Mouse (Mus musculus): Measurements from ENCODE around the gene Xylt1. TPM values are rescaled to one million over a fixed set of nuclear protein-coding genes. Genes with fewer than 3 reads are reported as not detected.

The Xylt1 gene
- polyA plus RNA-seq, 1 experiment from 2014 or later: 1.6 TPM

GRCm38 (mm10) chr7:117420836-117421566 lies 40.2 kb downstream of the Xylt1 start:
- no peak overlapping the region for H3K9ac ChIP-seq (ENCODE audit: low read length)
- H3K27ac ChIP-seq (ENCODE audit: low read depth): no peak overlapping the region
- H3K9me3 ChIP-seq (ENCODE audit: control insufficient read depth, low read length): no peaks in the 10 kb centered on the region
- 55% methylated on average over 11 of the region's 11 CpGs for WGBS
- H3K36me3 ChIP-seq (ENCODE audit: control insufficient read depth, insufficient read depth, low read length): no peaks in the 10 kb centered on the region
- peaks cover 3% of the 10 kb centered on the region; the same call in 1 of the 2 replicates for H3K4me1 ChIP-seq (replicated peaks; ENCODE audit: control insufficient read depth, insufficient read depth, low read length)
- H3K4me3 ChIP-seq (ENCODE audit: low read depth, low read length): no peak overlapping the region
- H3K4me2 ChIP-seq (ENCODE audit: low read length): no peak overlapping the region
- DNase-seq (ENCODE audit: low spot score) (no peak), ATAC-seq (replicated peaks; ENCODE audit: low FRiP score, low TSS enrichment, low read depth) (no peak)
- H3K27me3 ChIP-seq (replicated peaks; ENCODE audit: control insufficient read depth, insufficient read depth, low read length): no peaks in the 10 kb centered on the region

GRCm38 (mm10) chr7:117424841-117425240 lies 44.1 kb downstream of the Xylt1 start:
- H3K9ac ChIP-seq (ENCODE audit: low read length): no peak overlapping the region
- ATAC-seq (replicated peaks; ENCODE audit: low FRiP score, low TSS enrichment, low read depth) (no peak), DNase-seq (ENCODE audit: low spot score) (no peak)
- no peak overlapping the region for H3K4me3 ChIP-seq (ENCODE audit: low read depth, low read length)
- H3K9me3 ChIP-seq (ENCODE audit: control insufficient read depth, low read length): no peaks in the 10 kb centered on the region
- peaks cover 8% of the 10 kb centered on the region for H3K4me1 ChIP-seq (replicated peaks; ENCODE audit: control insufficient read depth, insufficient read depth, low read length)
- 82% methylated on average over 4 of the region's 4 CpGs for WGBS
- no peak overlapping the region for H3K27ac ChIP-seq (ENCODE audit: low read depth)
- no peaks in the 10 kb centered on the region for H3K36me3 ChIP-seq (ENCODE audit: control insufficient read depth, insufficient read depth, low read length)
- no peaks in the 10 kb centered on the region for H3K27me3 ChIP-seq (replicated peaks; ENCODE audit: control insufficient read depth, insufficient read depth, low read length)
- H3K4me2 ChIP-seq (ENCODE audit: low read length): no peak overlapping the region

GRCm38 (mm10) chr7:117426366-117426765 lies 45.6 kb downstream of the Xylt1 start:
- H3K27me3 ChIP-seq (replicated peaks; ENCODE audit: control insufficient read depth, insufficient read depth, low read length): no peaks in the 10 kb centered on the region
- no peak overlapping the region for H3K4me2 ChIP-seq (ENCODE audit: low read length)
- ATAC-seq (replicated peaks; ENCODE audit: low FRiP score, low TSS enrichment, low read depth) (no peak), DNase-seq (ENCODE audit: low spot score) (no peak)
- no peaks in the 10 kb centered on the region for H3K36me3 ChIP-seq (ENCODE audit: control insufficient read depth, insufficient read depth, low read length)
- no peak overlapping the region for H3K4me3 ChIP-seq (ENCODE audit: low read depth, low read length)
- whole genome bisulfite sequencing: 59% methylated on average over 4 of the region's 4 CpGs
- H3K27ac ChIP-seq (ENCODE audit: low read depth): no peak overlapping the region
- peaks cover 8% of the 10 kb centered on the region; the same call in 1 of the 2 replicates for H3K4me1 ChIP-seq (replicated peaks; ENCODE audit: control insufficient read depth, insufficient read depth, low read length)
- H3K9ac ChIP-seq (ENCODE audit: low read length): no peak overlapping the region
- H3K9me3 ChIP-seq (ENCODE audit: control insufficient read depth, low read length): no peaks in the 10 kb centered on the region

GRCm38 (mm10) chr7:117428690-117429224 lies 48.0 kb downstream of the Xylt1 start:
- H3K4me1 ChIP-seq (replicated peaks; ENCODE audit: control insufficient read depth, insufficient read depth, low read length): peaks cover 8% of the 10 kb centered on the region; the same call in 1 of the 2 replicates
- H3K36me3 ChIP-seq (ENCODE audit: control insufficient read depth, insufficient read depth, low read length): no peaks in the 10 kb centered on the region
- H3K27ac ChIP-seq (ENCODE audit: low read depth): no peak overlapping the region
- WGBS: 41% methylated on average over 8 of the region's 8 CpGs
- no peak overlapping the region for H3K4me3 ChIP-seq (ENCODE audit: low read depth, low read length)
- H3K27me3 ChIP-seq (replicated peaks; ENCODE audit: control insufficient read depth, insufficient read depth, low read length): no peaks in the 10 kb centered on the region
- no peak overlapping the region for H3K4me2 ChIP-seq (ENCODE audit: low read length)
- no peak overlapping the region for H3K9ac ChIP-seq (ENCODE audit: low read length)
- DNase-seq (ENCODE audit: low spot score) (no peak), ATAC-seq (replicated peaks; ENCODE audit: low FRiP score, low TSS enrichment, low read depth) (0 out of 2 replicates have a peak, but pooled peaks have one; percentile 28)
- no peaks in the 10 kb centered on the region for H3K9me3 ChIP-seq (ENCODE audit: control insufficient read depth, low read length)

DNA sequence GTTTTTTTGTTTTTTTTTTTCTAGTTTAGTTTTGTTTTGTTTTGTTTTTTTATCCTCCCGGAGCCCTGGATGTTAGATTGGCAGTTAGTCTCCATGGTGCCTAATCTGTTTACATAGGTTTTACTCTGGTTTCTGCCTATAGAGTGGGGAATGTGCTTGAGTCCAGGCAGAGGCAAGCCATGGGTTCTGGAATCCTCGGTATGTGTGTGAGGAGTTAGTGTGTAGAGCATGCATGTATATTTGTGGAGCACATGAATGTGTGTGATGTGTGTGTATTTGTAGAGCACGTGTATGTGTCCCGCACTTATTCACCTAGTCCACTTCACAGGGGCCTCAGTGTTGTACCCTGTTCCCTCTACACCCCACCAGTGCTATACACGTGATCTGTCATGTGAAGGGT lies 48.7 kb downstream of the Xylt1 start:
- H3K4me1 ChIP-seq (replicated peaks; ENCODE audit: control insufficient read depth, insufficient read depth, low read length): peaks cover 8% of the 10 kb centered on the region; the same call in 1 of the 2 replicates
- no peak overlapping the region for H3K4me2 ChIP-seq (ENCODE audit: low read length)
- H3K9me3 ChIP-seq (ENCODE audit: control insufficient read depth, low read length): no peaks in the 10 kb centered on the region
- H3K36me3 ChIP-seq (ENCODE audit: control insufficient read depth, insufficient read depth, low read length): no peaks in the 10 kb centered on the region
- no peak for ATAC-seq (replicated peaks; ENCODE audit: low FRiP score, low TSS enrichment, low read depth)
- no peak for DNase-seq (ENCODE audit: low spot score)
- no peak overlapping the region for H3K4me3 ChIP-seq (ENCODE audit: low read depth, low read length)
- 73% methylated on average over 5 of the region's 5 CpGs for WGBS
- no peaks in the 10 kb centered on the region for H3K27me3 ChIP-seq (replicated peaks; ENCODE audit: control insufficient read depth, insufficient read depth, low read length)
- H3K27ac ChIP-seq (ENCODE audit: low read depth): no peak overlapping the region
- H3K9ac ChIP-seq (ENCODE audit: low read length): no peak overlapping the region

DNA sequence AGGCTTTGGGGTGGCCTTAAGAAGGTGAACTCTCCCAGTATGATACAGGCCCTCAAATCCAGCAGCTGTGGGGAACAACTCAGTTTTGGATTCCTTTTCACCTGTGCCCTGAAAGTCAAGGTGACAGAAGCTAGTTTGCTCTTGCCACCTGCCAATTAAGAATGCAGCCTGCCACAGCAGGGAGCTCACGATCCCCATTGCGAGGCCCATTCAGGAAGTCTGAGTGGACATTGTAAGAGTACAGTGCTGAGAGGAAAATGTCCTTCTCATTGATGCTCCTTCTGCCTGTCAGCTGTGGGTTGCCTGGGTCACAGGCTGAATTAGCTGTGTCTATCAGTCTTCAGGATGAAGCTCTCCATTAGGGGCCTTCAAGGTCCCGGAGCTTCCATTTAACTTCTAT lies 49.1 kb downstream of the Xylt1 start:
- no peak overlapping the region for H3K4me2 ChIP-seq (ENCODE audit: low read length)
- H3K27me3 ChIP-seq (replicated peaks; ENCODE audit: control insufficient read depth, insufficient read depth, low read length): no peaks in the 10 kb centered on the region
- H3K9ac ChIP-seq (ENCODE audit: low read length): no peak overlapping the region
- ATAC-seq (replicated peaks; ENCODE audit: low FRiP score, low TSS enrichment, low read depth) (no peak), DNase-seq (ENCODE audit: low spot score) (no peak)
- peaks cover 8% of the 10 kb centered on the region; the same call in 1 of the 2 replicates for H3K4me1 ChIP-seq (replicated peaks; ENCODE audit: control insufficient read depth, insufficient read depth, low read length)
- H3K9me3 ChIP-seq (ENCODE audit: control insufficient read depth, low read length): no peaks in the 10 kb centered on the region
- no peak overlapping the region for H3K27ac ChIP-seq (ENCODE audit: low read depth)
- 85% methylated on average over 3 of the region's 3 CpGs for WGBS
- H3K4me3 ChIP-seq (ENCODE audit: low read depth, low read length): no peak overlapping the region
- H3K36me3 ChIP-seq (ENCODE audit: control insufficient read depth, insufficient read depth, low read length): no peaks in the 10 kb centered on the region

GRCm38 (mm10) chr7:117430361-117430935 lies 49.7 kb downstream of the Xylt1 start:
- Histone ChIP-seq H3K9me3 (ENCODE audit: control insufficient read depth, low read length) (no peaks in the 10 kb centered on the region), H3K4me3 (ENCODE audit: low read depth, low read length) (no peak overlapping the region), H3K4me2 (ENCODE audit: low read length) (no peak overlapping the region), H3K27me3 (replicated peaks; ENCODE audit: control insufficient read depth, insufficient read depth, low read length) (no peaks in the 10 kb centered on the region), H3K36me3 (ENCODE audit: control insufficient read depth, insufficient read depth, low read length) (no peaks in the 10 kb centered on the region), H3K9ac (ENCODE audit: low read length) (no peak overlapping the region), H3K4me1 (replicated peaks; ENCODE audit: control insufficient read depth, insufficient read depth, low read length) (peaks cover 8% of the 10 kb centered on the region; the same call in 1 of the 2 replicates), H3K27ac (ENCODE audit: low read depth) (no peak overlapping the region)
- DNase-seq (ENCODE audit: low spot score) (no peak), ATAC-seq (replicated peaks; ENCODE audit: low FRiP score, low TSS enrichment, low read depth) (no peak)
- 79% methylated on average over 5 of the region's 5 CpGs for WGBS

DNA sequence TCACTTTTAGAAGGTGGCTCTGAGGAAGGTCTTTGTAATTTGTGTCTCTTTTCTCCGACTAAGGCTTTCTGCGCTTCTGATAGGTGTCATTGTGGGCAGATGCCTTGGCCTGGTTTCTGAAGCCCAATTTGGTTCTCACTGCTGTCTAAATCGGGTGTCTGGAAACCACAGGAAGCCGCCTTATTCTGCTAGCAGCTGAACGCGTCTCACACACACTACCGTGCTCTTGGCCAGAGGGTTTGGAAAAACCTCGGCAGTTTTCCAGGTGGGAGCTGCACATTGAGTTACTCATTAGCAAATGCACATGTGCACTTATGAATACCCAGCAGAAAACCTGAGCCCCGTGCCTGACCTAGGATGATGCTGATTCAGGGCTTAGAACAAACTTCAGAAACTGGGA lies 52.9 kb downstream of the Xylt1 start:
- no peaks in the 10 kb centered on the region for H3K27me3 ChIP-seq (replicated peaks; ENCODE audit: control insufficient read depth, insufficient read depth, low read length)
- H3K4me2 ChIP-seq (ENCODE audit: low read length): no peak overlapping the region
- 78% methylated on average over 9 of the region's 9 CpGs for WGBS
- H3K4me1 ChIP-seq (replicated peaks; ENCODE audit: control insufficient read depth, insufficient read depth, low read length): peaks cover 5% of the 10 kb centered on the region; the same call in 1 of the 2 replicates
- H3K36me3 ChIP-seq (ENCODE audit: control insufficient read depth, insufficient read depth, low read length): no peaks in the 10 kb centered on the region
- H3K27ac ChIP-seq (ENCODE audit: low read depth): no peak overlapping the region
- no peak overlapping the region for H3K4me3 ChIP-seq (ENCODE audit: low read depth, low read length)
- H3K9me3 ChIP-seq (ENCODE audit: control insufficient read depth, low read length): no peaks in the 10 kb centered on the region
- no peak overlapping the region for H3K9ac ChIP-seq (ENCODE audit: low read length)
- DNase-seq (ENCODE audit: low spot score) (no peak), ATAC-seq (replicated peaks; ENCODE audit: low FRiP score, low TSS enrichment, low read depth) (no peak)
